18 mouse cellular contexts compared by ENCODE assay signal in the genomic region with DNA sequence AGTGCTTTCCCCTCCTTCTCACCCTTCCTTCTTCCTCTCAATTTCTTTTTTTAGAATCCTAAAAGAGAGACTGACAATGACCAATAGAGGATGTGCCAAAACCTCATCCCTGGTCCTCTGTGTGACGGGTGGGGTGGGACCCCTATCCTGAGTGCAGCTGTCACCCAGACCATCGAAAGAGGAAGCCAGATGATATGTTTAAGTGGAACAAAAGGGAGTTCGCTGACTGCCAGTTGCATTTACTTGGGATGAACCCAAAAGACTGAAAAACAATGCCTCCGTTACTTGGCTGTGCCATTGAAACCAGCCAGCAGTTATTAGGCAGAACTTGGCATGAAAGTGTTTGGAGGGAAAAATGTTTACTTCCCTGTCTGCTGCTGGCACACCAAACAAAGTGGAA.
DNase-seq lines count a peak whose midpoint lies in the region; ATAC-seq and TF ChIP-seq lines count a peak whose summit lies in the region.
"Had no signal": no experiment of that assay in that cellular context is flagged by ENCODE, and none has a peak within 500 bp of the region (broad histone marks: within the 10 kb centered on the region; RNA-seq: fewer than 3 reads in every experiment).

No protein-coding gene starts in this region.

- H3K4me3 ChIP-seq in forebrain, embryonic 15.5 days: no peak overlapping the region
- H3K4me3 ChIP-seq in forebrain, embryonic 11.5 days (ENCODE audit: low read depth, low read length): no peak overlapping the region
- no peak overlapping the region for H3K4me3 ChIP-seq in lung, embryonic 14.5 days (ENCODE audit: low read depth, low read length)
- no peak overlapping the region for H3K4me3 ChIP-seq in forebrain, postnatal 0 days (ENCODE audit: low read depth, low read length)
- H3K4me3 ChIP-seq: limb, embryonic 10.5 days; midbrain, embryonic 12.5 days; neural tube, embryonic 15.5 days had no signal

- peak; percentile 51 for ATAC-seq in forebrain, embryonic 15.5 days (replicated peaks)
- no peak for ATAC-seq in forebrain, embryonic 11.5 days (replicated peaks; ENCODE audit: low FRiP score)
- no peak for ATAC-seq in lung, embryonic 14.5 days (ENCODE audit: insufficient read depth)
- ATAC-seq in forebrain, postnatal 0 days: peak; percentile 64
- ATAC-seq in granulocyte monocyte progenitor cell, adult 5-6 weeks (replicated peaks; ENCODE audit: poor library complexity, severe bottlenecking): no peak
- ATAC-seq: liver, postnatal 0 days had no signal

- no peaks in the 10 kb centered on the region for H3K9me3 ChIP-seq in forebrain, embryonic 15.5 days
- H3K9me3 ChIP-seq in forebrain, embryonic 11.5 days (ENCODE audit: control insufficient read depth, low read length): no peaks in the 10 kb centered on the region
- H3K9me3 ChIP-seq in lung, embryonic 14.5 days (ENCODE audit: low read depth, low read length): no peaks in the 10 kb centered on the region
- no peaks in the 10 kb centered on the region for H3K9me3 ChIP-seq in forebrain, postnatal 0 days (ENCODE audit: low read length)
- H3K9me3 ChIP-seq: limb, embryonic 10.5 days; midbrain, embryonic 12.5 days; neural tube, embryonic 15.5 days had no signal

- no peaks in the 10 kb centered on the region for H3K27me3 ChIP-seq in forebrain, embryonic 15.5 days
- no peaks in the 10 kb centered on the region for H3K27me3 ChIP-seq in forebrain, embryonic 11.5 days (ENCODE audit: control insufficient read depth, insufficient read depth, low read length)
- no peaks in the 10 kb centered on the region for H3K27me3 ChIP-seq in lung, embryonic 14.5 days (ENCODE audit: insufficient read depth, low read length)
- H3K27me3 ChIP-seq in forebrain, postnatal 0 days (ENCODE audit: insufficient read depth, low read length): no peaks in the 10 kb centered on the region
- H3K27me3 ChIP-seq: midbrain, embryonic 12.5 days; neural tube, embryonic 15.5 days had no signal

- peaks cover 26% of the 10 kb centered on the region for H3K4me1 ChIP-seq in forebrain, embryonic 15.5 days
- H3K4me1 ChIP-seq in forebrain, embryonic 11.5 days (replicated peaks; ENCODE audit: control insufficient read depth, insufficient read depth, low read length): no peaks in the 10 kb centered on the region
- no peaks in the 10 kb centered on the region for H3K4me1 ChIP-seq in lung, embryonic 14.5 days (ENCODE audit: insufficient read depth)
- 0 out of 2 replicates have a peak, but pooled peaks cover 6% of the 10 kb centered on the region for H3K4me1 ChIP-seq in forebrain, postnatal 0 days (ENCODE audit: insufficient read depth)
- H3K4me1 ChIP-seq: midbrain, embryonic 12.5 days had no signal

- H3K9ac ChIP-seq in forebrain, embryonic 15.5 days (replicated peaks): no peak overlapping the region
- H3K9ac ChIP-seq in forebrain, embryonic 11.5 days (ENCODE audit: low read length): no peak overlapping the region
- no peak overlapping the region for H3K9ac ChIP-seq in lung, embryonic 14.5 days
- H3K9ac ChIP-seq in forebrain, postnatal 0 days: no peak overlapping the region
- H3K9ac ChIP-seq: liver, postnatal 0 days; midbrain, embryonic 12.5 days; neural tube, embryonic 15.5 days had no signal

- 18% methylated on average over 4 of the region's 4 CpGs for WGBS in forebrain, embryonic 15.5 days
- 73% methylated on average over 4 of the region's 4 CpGs for WGBS in forebrain, embryonic 11.5 days
- WGBS in lung, embryonic 14.5 days: 48% methylated on average over 4 of the region's 4 CpGs
- 21% methylated on average over 4 of the region's 4 CpGs for WGBS in forebrain, postnatal 0 days

- no peak for TF ChIP-seq CTCF in lung, embryonic 14.5 days (IDR thresholded peaks at IDR 0.05; ENCODE audit: low read depth)
- TF ChIP-seq CTCF in forebrain, postnatal 0 days (IDR thresholded peaks at IDR 0.05; ENCODE audit: low read depth): no peak

- peak overlapping the region; percentile 51 for H3K27ac ChIP-seq in forebrain, embryonic 15.5 days (replicated peaks)
- no peak overlapping the region for H3K27ac ChIP-seq in forebrain, embryonic 11.5 days (ENCODE audit: low read depth, low read length)
- no peak overlapping the region for H3K27ac ChIP-seq in lung, embryonic 14.5 days (ENCODE audit: low read depth)
- H3K27ac ChIP-seq in forebrain, postnatal 0 days (ENCODE audit: low read depth, low read length): no peak overlapping the region
- H3K27ac ChIP-seq: kidney, postnatal 0 days; limb, embryonic 10.5 days; midbrain, embryonic 12.5 days; neural tube, embryonic 15.5 days had no signal

- no peaks in the 10 kb centered on the region for H3K36me3 ChIP-seq in forebrain, embryonic 15.5 days
- H3K36me3 ChIP-seq in forebrain, embryonic 11.5 days (ENCODE audit: control insufficient read depth, insufficient read depth, low read length): no peaks in the 10 kb centered on the region
- no peaks in the 10 kb centered on the region for H3K36me3 ChIP-seq in lung, embryonic 14.5 days (ENCODE audit: insufficient read depth)
- peaks cover 15% of the 10 kb centered on the region; the same call in 1 of the 2 replicates for H3K36me3 ChIP-seq in forebrain, postnatal 0 days (ENCODE audit: insufficient read depth)
- H3K36me3 ChIP-seq: limb, embryonic 10.5 days had no signal

- DNase-seq in forebrain, embryonic 11.5 days (ENCODE audit: low spot score): no peak
- peak; percentile 44 for DNase-seq in lung, embryonic 14.5 days
- no peak for DNase-seq in lung, adult 18-20 months
- DNase-seq in adipocyte (ENCODE audit: low spot score): peak; percentile 4
- DNase-seq in forebrain, postnatal 0 days: peak; percentile 54
- no peak for DNase-seq in cerebellum, adult 11-12 months
- DNase-seq: adrenal gland, adult 2 months; embryo, embryonic 11 days; heart, postnatal 10 days; kidney, adult 18-20 months; liver, postnatal 0 days had no signal

- H3K4me2 ChIP-seq in forebrain, embryonic 15.5 days (replicated peaks): no peak overlapping the region
- H3K4me2 ChIP-seq in forebrain, embryonic 11.5 days (ENCODE audit: low read depth, low read length, severe bottlenecking): no peak overlapping the region
- no peak overlapping the region for H3K4me2 ChIP-seq in lung, embryonic 14.5 days
- no peak overlapping the region for H3K4me2 ChIP-seq in forebrain, postnatal 0 days (ENCODE audit: low read depth)
- H3K4me2 ChIP-seq: heart, embryonic 11.5 days; midbrain, embryonic 12.5 days; neural tube, embryonic 15.5 days had no signal

Comparison
In these comparisons a context has a peak if more than half of its experiments do, and no peak if none do; other contexts are left out.
1. ATAC-seq: peak in forebrain, embryonic 15.5 days (single experiment) and forebrain, postnatal 0 days (single experiment); none in forebrain, embryonic 11.5 days (single experiment), lung, embryonic 14.5 days (single experiment) and granulocyte monocyte progenitor cell, adult 5-6 weeks (single experiment).
2. DNase-seq: peak in lung, embryonic 14.5 days (single experiment), adipocyte (single experiment) and forebrain, postnatal 0 days (single experiment); none in forebrain, embryonic 11.5 days (single experiment), lung, adult 18-20 months (0 of 2) and cerebellum, adult 11-12 months (single experiment).